Mouse (Mus musculus): ENCODE measurements around the gene Ubash3a.

The Ubash3a gene

GRCm38 (mm10) chr17:31216068-31216955, 8.6 kb downstream of the Ubash3a start:
- 73% methylated on average over 5 of the region's 5 CpGs for WGBS

- 71% methylated on average over 4 of the region's 4 CpGs for WGBS
Observed at GRCm38 (mm10) chr17:31222810-31223310, 15.2 kb downstream of the Ubash3a start.

GRCm38 (mm10) chr17:31223835-31224234, 16.2 kb downstream of the Ubash3a start:
- WGBS, result 73% methylated on average over 7 of the region's 7 CpGs

GRCm38 (mm10) chr17:31224591-31224990, 16.9 kb downstream of the Ubash3a start:
- WGBS, result 83% methylated on average over 8 of the region's 8 CpGs

GRCm38 (mm10) chr17:31226368-31226767, 18.7 kb downstream of the Ubash3a start:
- 61% methylated on average over 3 of the region's 3 CpGs for WGBS

- WGBS, result 73% methylated on average over 7 of the region's 7 CpGs
Observed at GRCm38 (mm10) chr17:31226931-31227330, 19.3 kb downstream of the Ubash3a start.

GRCm38 (mm10) chr17:31231780-31232179, 24.1 kb downstream of the Ubash3a start:
- 66% methylated on average over 6 of the region's 6 CpGs for WGBS

GRCm38 (mm10) chr17:31232251-31233010, 24.8 kb downstream of the Ubash3a start:
- 43% methylated on average over 8 of the region's 8 CpGs for WGBS

- 94% methylated on average over 1 of the region's 1 CpGs for WGBS
Observed at GRCm38 (mm10) chr17:31235915-31236314, 28.2 kb downstream of the Ubash3a start.

GRCm38 (mm10) chr17:31238234-31239020, 30.8 kb downstream of the Ubash3a start:
- 83% methylated on average over 7 of the region's 7 CpGs for WGBS

- WGBS, result 90% methylated on average over 8 of the region's 8 CpGs
Observed at GRCm38 (mm10) chr17:31241156-31241555, 33.5 kb downstream of the Ubash3a start.

GRCm38 (mm10) chr17:31242764-31243163, 35.1 kb downstream of the Ubash3a start:
- WGBS, result 5% methylated on average over 1 of the region's 1 CpGs

- 83% methylated on average over 5 of the region's 5 CpGs for WGBS
Observed at GRCm38 (mm10) chr17:31245321-31245720, 37.6 kb downstream of the Ubash3a start.

GRCm38 (mm10) chr17:31247144-31247543, 39.5 kb downstream of the Ubash3a start:
- WGBS, result 48% methylated on average over 5 of the region's 5 CpGs

- 60% methylated on average over 5 of the region's 5 CpGs for WGBS
Observed at GRCm38 (mm10) chr17:31253951-31254350, 46.3 kb downstream of the Ubash3a start.

GRCm38 (mm10) chr17:31254463-31254931, 46.8 kb downstream of the Ubash3a start:
- WGBS, result 12% methylated on average over 9 of the region's 9 CpGs

GRCm38 (mm10) chr17:31257149-31257548, 49.5 kb downstream of the Ubash3a start:
- WGBS, result 100% methylated on average over 1 of the region's 1 CpGs

GRCm38 (mm10) chr17:31257898-31258297, 50.2 kb downstream of the Ubash3a start:
- WGBS, result 95% methylated on average over 12 of the region's 12 CpGs

- 89% methylated on average over 9 of the region's 9 CpGs for WGBS
Observed at GRCm38 (mm10) chr17:31258310-31258865, 50.7 kb downstream of the Ubash3a start.

GRCm38 (mm10) chr17:31259145-31259544, 51.5 kb downstream of the Ubash3a start:
- WGBS, result 92% methylated on average over 4 of the region's 4 CpGs

- WGBS, result 73% methylated on average over 4 of the region's 4 CpGs
Observed at GRCm38 (mm10) chr17:31259825-31260224, 52.2 kb downstream of the Ubash3a start.

Measured in cerebral cortex, adult 2 months (tissue).